Mouse (Mus musculus) liver, adult 2 months (tissue): ENCODE results near the gene Sec14l3.

Experiments
- CTCF ChIP-seq: fragments of 200-500 bp; IDR thresholded peaks from 2 replicates; pipeline ENCODE4 v1.5.1; 2011; ENCODE audit warnings: low read depth, low read length, control low read depth
- POLR2A ChIP-seq: fragments of 200-500 bp; IDR thresholded peaks from 2 replicates; pipeline ENCODE4 v1.6.1; 2011; ENCODE audit warnings: low read length, control low read depth; ENCODE audit not compliant: insufficient read depth; ENCODE audit errors: extremely low read depth

DNA sequence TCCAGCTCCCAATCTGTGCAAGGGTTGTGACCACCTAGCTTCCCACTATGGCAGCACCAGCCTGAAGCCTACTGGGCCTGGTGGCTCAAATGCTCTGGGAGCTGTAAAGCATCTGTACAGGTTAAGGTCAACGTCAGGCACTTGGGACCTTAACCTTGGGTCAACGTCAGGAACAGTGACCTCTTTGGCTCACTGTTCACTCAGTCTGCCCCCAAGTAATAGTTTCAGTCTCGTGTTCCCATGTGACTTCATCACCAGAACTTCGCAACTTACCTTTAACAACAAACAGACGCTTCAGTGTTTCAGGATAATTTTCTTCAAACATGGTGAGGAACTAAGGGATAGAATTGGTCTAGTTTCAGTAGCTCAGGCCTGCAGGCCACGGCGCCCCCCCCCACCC lies 44.0 kb downstream of the Sec14l3 start:
- TF ChIP-seq POLR2A (no peak), CTCF (no peak)
